Mouse (Mus musculus) ES-Bruce4 (cell line): ENCODE data around the gene Chchd2. TPM values are rescaled to one million over a fixed set of nuclear protein-coding genes. Genes with fewer than 3 reads are reported as not detected.

Experiments used
- H3K27ac ChIP-seq: 2 replicates; pipeline ENCODE4 v1.5.1; 2012; ENCODE audit warnings: low read length, inconsistent platforms; ENCODE audit not compliant: insufficient read depth
- H3K27me3 ChIP-seq: 2 replicates; pipeline ENCODE4 v1.6.1; 2012; ENCODE audit warnings: mild to moderate bottlenecking, low read length, inconsistent platforms; ENCODE audit not compliant: control insufficient read depth, poor library complexity, insufficient read depth, severe bottlenecking
- H3K36me3 ChIP-seq: 2 replicates; pipeline ENCODE4 v1.6.1; 2012; ENCODE audit warnings: inconsistent platforms, mild to moderate bottlenecking, low read length, moderate library complexity; ENCODE audit not compliant: control insufficient read depth, poor library complexity, insufficient read depth, severe bottlenecking
- H3K4me1 ChIP-seq: one replicate; pipeline ENCODE4 v1.8.1; 2011; ENCODE audit warnings: low read length; ENCODE audit not compliant: control insufficient read depth, insufficient read depth
- H3K4me3 ChIP-seq: 2 replicates; pipeline ENCODE4 v1.5.1; 2011; ENCODE audit warnings: low read depth, mild to moderate bottlenecking, low read length
- H3K9ac ChIP-seq: 2 replicates; pipeline ENCODE4 v1.6.1; 2012; ENCODE audit warnings: low read depth, mild to moderate bottlenecking, inconsistent platforms; ENCODE audit not compliant: poor library complexity, severe bottlenecking
- H3K9me3 ChIP-seq: replicated peaks from 2 replicates; pipeline ENCODE4 v1.6.1; 2012; ENCODE audit warnings: mild to moderate bottlenecking, low read length, inconsistent platforms; ENCODE audit not compliant: control insufficient read depth, poor library complexity, insufficient read depth, severe bottlenecking
- CTCF ChIP-seq: IDR thresholded peaks from one replicate; pipeline ENCODE4 v1.8.1; 2011; ENCODE audit warnings: low read depth, low read length
- EP300 ChIP-seq: IDR thresholded peaks from 2 replicates; pipeline ENCODE4 v1.6.1; 2011; ENCODE audit warnings: low read depth, low read length; ENCODE audit not compliant: insufficient read depth
- POLR2A ChIP-seq: IDR thresholded peaks from one replicate; pipeline ENCODE4 v1.8.1; 2011; ENCODE audit warnings: low read length; ENCODE audit not compliant: insufficient read depth
- polyA plus RNA-seq: library from polyadenylated mRNA; stranded (reverse); fragments of >200 nt; gene quantifications from 2 replicates; pipeline ENCODE4 v1.2.4, GENCODE M21; 2011; ENCODE audit warnings: low read depth; ENCODE audit not compliant: missing spikeins, insufficient read depth, insufficient read length

Chchd2 gene
- polyA plus RNA-seq, 1 experiment, result 340 TPM

DNA sequence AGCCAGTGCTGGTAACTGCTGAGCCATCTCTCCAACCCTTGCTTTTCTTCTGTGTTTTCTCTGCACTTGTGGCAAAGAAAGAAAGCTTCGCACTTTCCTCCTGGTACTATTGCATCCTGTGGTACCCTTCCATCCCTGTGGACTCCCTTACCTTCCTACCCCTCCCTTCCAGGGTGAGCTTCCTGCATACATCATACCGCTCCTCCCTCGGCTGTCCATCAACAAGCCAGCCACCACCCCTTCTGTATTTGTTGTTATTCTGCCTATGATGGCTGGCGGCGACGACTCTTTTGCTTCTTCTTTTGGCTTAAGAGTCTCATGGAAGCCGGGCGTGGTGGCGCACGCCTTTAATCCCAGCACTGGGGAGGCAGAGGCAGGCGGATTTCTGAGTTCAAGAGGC lies 12.2 kb downstream of the Chchd2 start:
- H3K9me3 ChIP-seq, result no peaks in the 10 kb centered on the region
- peak overlapping the region; percentile 52 for H3K9ac ChIP-seq
- H3K36me3 ChIP-seq, result no peaks in the 10 kb centered on the region
- H3K4me3 ChIP-seq, result peak overlapping the region; percentile 31
- peak overlapping the region; percentile 8 for H3K27ac ChIP-seq
- TF ChIP-seq CTCF (no peak), POLR2A (no peak), EP300 (no peak)
- H3K27me3 ChIP-seq, result no peaks in the 10 kb centered on the region
- no peaks in the 10 kb centered on the region for H3K4me1 ChIP-seq

DNA sequence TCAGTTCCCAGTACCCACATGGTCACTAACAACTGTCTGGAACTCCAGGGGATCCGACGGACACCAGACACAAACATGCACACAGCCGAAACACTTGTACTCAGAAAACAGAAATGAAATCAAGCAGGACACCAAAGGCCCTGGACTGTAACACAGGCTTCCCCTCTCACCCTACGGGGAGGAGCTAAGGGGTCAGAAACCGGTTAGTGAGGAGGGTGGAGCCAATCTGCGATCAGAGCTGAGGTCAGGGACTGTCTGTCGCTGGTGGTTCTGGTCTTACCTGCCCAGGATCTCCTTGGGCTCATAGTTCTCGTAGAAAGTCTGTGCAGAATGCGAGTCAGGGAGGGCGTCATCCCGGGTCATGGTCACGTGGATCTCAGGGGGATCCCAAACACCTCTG lies 13.3 kb downstream of the Chchd2 start:
- TF ChIP-seq EP300, result no peak
- TF ChIP-seq POLR2A, result peak; percentile 48
- Histone ChIP-seq H3K4me3 (peak overlapping the region; percentile 62), H3K27me3 (no peaks in the 10 kb centered on the region), H3K9me3 (no peaks in the 10 kb centered on the region), H3K9ac (no peak overlapping the region), H3K27ac (peak overlapping the region; percentile 30; the same call in 1 of the 2 replicates), H3K36me3 (no peaks in the 10 kb centered on the region), H3K4me1 (no peaks in the 10 kb centered on the region)

DNA sequence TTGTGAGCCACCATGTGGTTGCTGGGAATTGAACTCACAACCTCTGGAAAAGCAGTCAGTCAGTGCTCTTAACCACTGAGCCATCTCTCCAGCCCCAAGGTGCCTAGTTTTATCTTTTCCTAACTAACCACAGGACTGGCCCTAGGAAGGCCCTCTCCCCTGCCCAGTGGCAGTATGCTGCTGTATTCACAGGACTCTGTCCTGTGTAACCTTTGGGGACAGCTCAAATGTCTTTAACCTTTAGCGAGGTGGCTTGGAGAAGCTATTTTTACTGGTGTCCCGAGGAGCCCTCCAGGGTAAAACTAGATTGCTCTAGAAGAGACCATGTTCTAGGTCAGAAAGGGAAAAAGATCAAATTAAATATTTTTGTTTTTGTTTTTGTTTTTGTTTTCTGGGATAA lies 16.0 kb downstream of the Chchd2 start:
- H3K9ac ChIP-seq, result no peak overlapping the region
- H3K4me3 ChIP-seq, result no peak overlapping the region
- no peaks in the 10 kb centered on the region for H3K9me3 ChIP-seq
- TF ChIP-seq EP300 (no peak), POLR2A (no peak), CTCF (no peak)
- H3K36me3 ChIP-seq, result no peaks in the 10 kb centered on the region
- H3K27ac ChIP-seq, result no peak overlapping the region
- no peaks in the 10 kb centered on the region for H3K4me1 ChIP-seq
- H3K27me3 ChIP-seq, result no peaks in the 10 kb centered on the region

DNA sequence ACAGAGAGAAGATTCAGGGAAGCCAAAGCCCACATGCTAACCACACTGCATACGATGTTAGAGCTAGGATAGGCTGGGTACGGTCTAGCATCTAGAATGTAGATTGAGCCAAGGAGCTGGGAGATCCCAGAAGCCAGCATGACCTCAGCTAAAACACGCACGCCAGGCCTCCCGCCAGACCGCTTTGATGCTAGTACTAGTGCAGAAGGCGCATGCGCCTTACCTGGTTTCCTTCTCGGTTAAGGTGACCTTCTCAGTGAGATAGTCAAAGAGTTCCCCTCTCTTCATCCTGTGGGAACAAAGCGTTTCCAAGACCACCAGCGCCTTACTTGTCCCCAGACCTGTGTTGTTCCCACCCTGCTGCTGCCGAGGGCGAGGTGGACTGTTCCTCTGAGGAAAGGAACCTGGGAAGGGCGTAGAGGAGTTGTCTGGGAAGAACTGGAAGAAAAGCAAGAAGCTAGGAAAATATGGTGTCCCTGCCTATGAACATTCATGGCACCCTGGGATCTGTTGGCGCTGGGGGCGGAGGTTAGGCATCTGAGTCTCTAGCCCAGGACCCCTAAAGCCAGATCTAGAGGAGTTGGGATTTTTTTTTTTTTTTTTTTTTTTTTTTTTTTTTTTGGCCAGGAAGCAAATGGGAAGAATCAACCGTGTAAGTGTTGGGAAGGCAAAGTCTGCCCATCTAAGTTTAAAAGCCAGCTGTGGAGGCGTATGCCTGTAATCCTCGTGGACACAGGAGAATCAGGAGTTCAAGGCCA lies 17.9 kb downstream of the Chchd2 start:
- Histone ChIP-seq H3K4me1 (no peaks in the 10 kb centered on the region), H3K9ac (no peak overlapping the region), H3K4me3 (peak overlapping the region; percentile 32), H3K9me3 (no peaks in the 10 kb centered on the region), H3K36me3 (no peaks in the 10 kb centered on the region), H3K27ac (peak overlapping the region; percentile 26; the same call in 1 of the 2 replicates), H3K27me3 (no peaks in the 10 kb centered on the region)
- TF ChIP-seq POLR2A, result no peak
- no peak for TF ChIP-seq CTCF
- TF ChIP-seq EP300, result no peak

DNA sequence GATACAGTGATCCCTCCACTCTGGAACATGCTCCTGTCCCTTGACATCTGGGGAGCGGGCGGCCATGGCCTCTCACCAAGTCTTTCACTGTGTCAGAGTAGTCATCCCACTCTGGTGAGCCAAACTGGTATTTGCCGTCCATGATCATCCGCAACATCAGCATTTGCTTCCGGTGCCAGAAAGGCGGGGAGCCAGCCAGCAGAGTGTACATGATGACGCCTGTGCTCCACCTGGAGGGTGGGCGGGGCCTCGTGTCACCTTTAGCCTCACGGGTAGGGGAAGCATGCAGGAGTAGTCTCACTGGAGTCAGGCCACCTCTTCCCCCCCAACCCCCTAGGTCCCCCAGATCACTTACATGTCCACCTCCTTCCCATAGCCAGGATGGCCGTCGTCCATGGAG lies 21.4 kb downstream of the Chchd2 start:
- no peaks in the 10 kb centered on the region for H3K27me3 ChIP-seq
- no peaks in the 10 kb centered on the region for H3K4me1 ChIP-seq
- TF ChIP-seq CTCF, result no peak
- TF ChIP-seq EP300, result no peak
- TF ChIP-seq POLR2A, result no peak
- H3K9ac ChIP-seq, result no peak overlapping the region
- peaks cover 3% of the 10 kb centered on the region; the same call in 1 of the 2 replicates for H3K36me3 ChIP-seq
- no peaks in the 10 kb centered on the region for H3K9me3 ChIP-seq
- no peak overlapping the region for H3K27ac ChIP-seq
- peak overlapping the region; percentile 43 for H3K4me3 ChIP-seq

DNA sequence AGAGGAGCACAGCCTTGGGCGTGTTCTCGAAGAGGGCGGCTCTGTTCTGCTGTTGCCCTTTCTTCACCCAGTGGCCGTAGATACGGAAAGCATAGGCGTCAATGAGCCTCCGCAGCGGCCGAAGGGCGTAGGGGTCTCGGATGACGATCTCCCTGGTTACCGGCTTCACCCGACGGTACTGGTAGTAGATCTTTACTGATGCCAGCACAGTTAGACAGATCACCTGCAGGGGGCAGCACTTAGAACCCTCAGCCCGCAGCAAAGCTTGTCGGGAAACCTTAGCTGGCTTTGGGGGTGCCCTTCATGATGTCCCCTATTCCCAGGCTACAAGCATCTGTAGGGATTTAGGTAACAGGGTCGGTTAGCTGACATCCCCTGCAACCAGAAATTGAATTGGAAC lies 22.8 kb downstream of the Chchd2 start:
- no peak for TF ChIP-seq POLR2A
- 0 out of 2 replicates have a peak, but pooled peaks have one; percentile 11 for TF ChIP-seq EP300
- TF ChIP-seq CTCF, result peak; percentile 71
- no peaks in the 10 kb centered on the region for H3K27me3 ChIP-seq

More for the DNA sequence above, 22.8 kb downstream of the Chchd2 start:
- H3K27ac ChIP-seq, result peak overlapping the region; percentile 48; the same call in 1 of the 2 replicates
- H3K4me1 ChIP-seq, result no peaks in the 10 kb centered on the region
- H3K9ac ChIP-seq, result peak overlapping the region; percentile 30; the same call in 1 of the 2 replicates
- H3K4me3 ChIP-seq, result peak overlapping the region; percentile 32
- H3K9me3 ChIP-seq, result no peaks in the 10 kb centered on the region
- H3K36me3 ChIP-seq, result peaks cover 8% of the 10 kb centered on the region
